Mouse (Mus musculus) erythroblast, embryonic 14.5 days (primary cell): Measurements from ENCODE around the gene Mettl23.

ENCODE experiments used
- GATA1 ChIP-seq: IDR thresholded peaks from 2 replicates; pipeline ENCODE4 v1.6.1; 2012; ENCODE audit warnings: low read length, inconsistent platforms, mixed read lengths
- TAL1 ChIP-seq: IDR thresholded peaks from 3 replicates; pipeline ENCODE4 v1.6.1; 2012; ENCODE audit warnings: low read length, inconsistent platforms, mixed read lengths

- TF ChIP-seq GATA1 (no peak), TAL1 (no peak)
Measured at GRCm38 (mm10) chr11:116810528-116810927, 32.5 kb upstream of the Mettl23 start.
